Mouse (Mus musculus): Measurements from ENCODE around the gene Nhlrc1. TPM values are rescaled to one million over a fixed set of nuclear protein-coding genes. Genes with fewer than 3 reads are reported as not detected.
A peak's percentile ranks its signal among the peaks of the same experiment; 100 is the strongest.

Gene Nhlrc1
- polyA plus RNA-seq, 1 experiment from 2014 or later = 4.9 TPM

DNA sequence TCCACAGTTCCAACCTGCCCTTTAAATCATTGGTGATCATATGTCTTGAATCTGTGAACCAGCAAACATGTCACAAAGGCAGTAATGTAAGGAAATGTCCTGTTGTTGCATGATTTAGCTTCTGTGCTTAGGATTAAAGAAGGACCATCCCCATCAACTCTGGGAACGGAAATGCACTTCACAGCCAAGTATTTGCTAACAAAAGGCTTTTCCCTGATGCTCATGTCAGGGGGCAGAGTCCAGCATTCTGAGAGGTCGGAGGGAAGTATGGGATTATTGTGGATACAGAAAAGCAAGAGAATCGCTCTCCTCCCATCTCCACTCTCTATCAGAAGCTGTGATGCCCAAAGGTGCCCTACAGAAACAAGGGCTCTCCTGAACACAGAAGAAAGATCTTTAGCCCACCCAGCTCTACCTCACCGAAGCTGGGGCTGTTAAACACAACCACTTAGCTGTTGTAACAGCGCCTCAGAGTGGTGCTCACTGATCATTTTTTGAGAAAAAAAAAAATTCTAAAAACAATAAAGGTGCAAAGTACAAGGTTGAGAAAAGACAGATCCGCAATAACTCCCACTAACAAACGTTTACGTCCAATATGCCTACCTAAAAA is 27.5 kb upstream of the Nhlrc1 start:
- Histone ChIP-seq H3K9me3 (no peaks in the 10 kb centered on the region), H3K27ac (no peak overlapping the region), H3K9ac (no peak overlapping the region), H3K36me3 (no peaks in the 10 kb centered on the region), H3K27me3 (no peaks in the 10 kb centered on the region), H3K4me3 (no peak overlapping the region), H3K4me2 (replicated peaks) (peak overlapping the region; percentile 99; the same call in 1 of the 2 replicates), H3K4me1 (peaks cover 4% of the 10 kb centered on the region; the same call in 1 of the 2 replicates)
- WGBS = 59% methylated on average over 8 of the region's 8 CpGs
- ATAC-seq (ENCODE audit: insufficient number of reproducible peaks, insufficient read depth, low FRiP score, low TSS enrichment) = no peak

DNA sequence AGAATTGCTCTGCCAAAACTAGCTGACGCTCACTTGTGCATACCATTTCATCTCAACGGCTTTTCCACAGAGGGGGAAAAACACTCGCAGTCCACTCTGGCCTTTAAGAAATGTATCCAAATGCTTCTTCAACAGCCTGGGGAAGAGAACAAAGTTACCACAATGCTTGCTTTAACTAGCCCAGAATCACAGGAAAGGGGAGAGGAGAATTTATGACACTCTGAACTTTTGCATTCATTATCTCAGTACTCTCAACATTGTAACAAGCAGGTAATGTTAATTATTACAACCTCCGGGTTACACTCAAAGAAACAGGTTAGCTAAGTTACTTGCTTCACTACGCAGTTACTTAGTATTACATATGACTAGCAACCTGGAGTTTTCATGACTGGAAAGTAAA is 25.4 kb upstream of the Nhlrc1 start:
- ATAC-seq (ENCODE audit: insufficient number of reproducible peaks, insufficient read depth, low FRiP score, low TSS enrichment) = no peak
- no peaks in the 10 kb centered on the region for H3K9me3 ChIP-seq
- H3K9ac ChIP-seq = no peak overlapping the region
- no peaks in the 10 kb centered on the region for H3K27me3 ChIP-seq
- H3K36me3 ChIP-seq = no peaks in the 10 kb centered on the region
- H3K4me2 ChIP-seq (replicated peaks) = no peak overlapping the region
- H3K27ac ChIP-seq = no peak overlapping the region
- no peak overlapping the region for H3K4me3 ChIP-seq
- peaks cover 4% of the 10 kb centered on the region; the same call in 1 of the 2 replicates for H3K4me1 ChIP-seq
- WGBS = 90% methylated on average over 5 of the region's 5 CpGs

DNA sequence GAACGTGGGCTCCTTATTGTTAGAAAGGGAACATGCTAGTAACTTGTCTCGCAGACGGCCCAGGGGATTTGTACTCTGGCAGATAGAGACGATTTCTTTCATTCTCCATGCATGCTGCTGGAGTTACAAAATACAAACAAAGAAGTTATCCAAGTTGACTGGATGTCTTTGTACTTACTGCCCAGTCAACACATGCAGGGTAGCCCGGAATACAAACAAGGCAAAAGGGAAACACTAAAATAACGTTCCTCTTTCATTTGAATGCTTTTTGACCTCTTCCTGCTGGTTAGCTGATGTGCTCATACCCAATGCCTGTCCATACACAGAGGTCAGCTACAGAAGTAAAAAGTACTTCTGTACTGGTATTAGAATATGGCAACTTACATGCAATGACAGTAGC is 23.3 kb upstream of the Nhlrc1 start:
- no peaks in the 10 kb centered on the region for H3K9me3 ChIP-seq
- H3K4me3 ChIP-seq = no peak overlapping the region
- no peaks in the 10 kb centered on the region for H3K36me3 ChIP-seq
- H3K4me2 ChIP-seq (replicated peaks) = no peak overlapping the region
- no peak for ATAC-seq (ENCODE audit: insufficient number of reproducible peaks, insufficient read depth, low FRiP score, low TSS enrichment)
- no peak overlapping the region for H3K27ac ChIP-seq
- 80% methylated on average over 6 of the region's 6 CpGs for WGBS
- H3K27me3 ChIP-seq = no peaks in the 10 kb centered on the region
- no peak overlapping the region for H3K9ac ChIP-seq
- 0 out of 2 replicates have a peak, but pooled peaks cover under 1% of the 10 kb centered on the region for H3K4me1 ChIP-seq

DNA sequence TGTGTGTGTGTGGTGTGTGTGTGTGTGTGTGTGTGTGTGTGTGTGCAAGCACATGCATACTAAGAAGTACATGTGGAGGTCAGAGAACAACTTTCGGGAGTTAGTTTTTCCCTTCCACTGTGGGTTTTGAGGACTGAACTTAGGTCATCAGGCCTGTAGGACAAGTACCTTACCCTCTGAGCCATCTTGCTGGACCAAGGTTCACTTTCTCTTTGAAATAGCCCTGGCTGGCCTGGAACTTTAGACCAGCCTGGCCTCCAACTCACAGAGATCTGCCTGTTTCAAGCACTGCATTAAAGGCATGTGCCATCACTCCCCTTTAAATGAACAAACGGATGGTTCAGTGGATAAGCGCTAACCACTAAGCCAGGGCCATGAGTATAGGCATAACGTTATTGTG is 19.0 kb upstream of the Nhlrc1 start:
- 88% methylated on average over 4 of the region's 4 CpGs for WGBS
- Histone ChIP-seq H3K4me2 (replicated peaks) (no peak overlapping the region), H3K4me3 (no peak overlapping the region), H3K4me1 (0 out of 2 replicates have a peak, but pooled peaks cover 4% of the 10 kb centered on the region), H3K9me3 (no peaks in the 10 kb centered on the region), H3K36me3 (no peaks in the 10 kb centered on the region), H3K9ac (no peak overlapping the region), H3K27ac (no peak overlapping the region), H3K27me3 (no peaks in the 10 kb centered on the region)
- ATAC-seq (ENCODE audit: insufficient number of reproducible peaks, insufficient read depth, low FRiP score, low TSS enrichment) = no peak

DNA sequence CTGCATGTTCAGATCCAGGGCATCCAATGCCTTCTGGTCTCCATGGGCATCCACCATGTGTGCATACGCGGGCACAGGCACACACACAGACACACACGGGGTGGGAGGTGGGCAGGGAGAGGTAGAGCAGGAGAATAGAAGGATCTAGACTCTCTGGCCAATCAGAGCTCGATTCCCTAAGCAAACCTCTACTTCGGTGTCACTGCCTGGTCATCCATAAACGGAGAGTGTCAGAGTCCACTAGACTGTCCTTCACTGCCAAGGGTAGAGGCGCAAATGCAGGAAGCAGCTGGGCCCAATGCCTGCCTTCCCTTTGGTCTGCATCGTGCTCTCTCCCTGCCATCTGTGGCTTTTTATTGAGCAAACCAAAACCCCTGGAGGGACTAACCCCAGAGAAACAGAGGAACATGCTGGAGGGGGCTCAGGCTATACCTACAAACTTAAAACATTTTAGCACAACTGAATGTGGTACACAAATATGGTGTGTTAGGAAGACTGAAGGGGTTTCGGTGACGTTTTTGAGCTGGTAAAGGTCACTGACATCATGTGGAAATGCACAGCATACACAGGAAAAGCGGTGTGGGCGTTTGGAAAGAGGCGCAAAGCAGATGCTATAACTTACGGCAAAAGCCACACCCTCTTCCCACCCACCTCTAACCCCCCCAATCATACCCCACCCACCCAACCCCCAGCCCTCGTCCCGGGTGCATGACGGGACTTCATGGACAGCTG is 15.9 kb upstream of the Nhlrc1 start:
- Histone ChIP-seq H3K9ac (no peak overlapping the region), H3K4me3 (no peak overlapping the region), H3K27ac (no peak overlapping the region), H3K4me1 (0 out of 2 replicates have a peak, but pooled peaks cover 4% of the 10 kb centered on the region), H3K9me3 (no peaks in the 10 kb centered on the region), H3K36me3 (no peaks in the 10 kb centered on the region), H3K27me3 (no peaks in the 10 kb centered on the region), H3K4me2 (replicated peaks) (no peak overlapping the region)
- no peak for ATAC-seq (ENCODE audit: insufficient number of reproducible peaks, insufficient read depth, low FRiP score, low TSS enrichment)
- WGBS = 89% methylated on average over 17 of the region's 17 CpGs

DNA sequence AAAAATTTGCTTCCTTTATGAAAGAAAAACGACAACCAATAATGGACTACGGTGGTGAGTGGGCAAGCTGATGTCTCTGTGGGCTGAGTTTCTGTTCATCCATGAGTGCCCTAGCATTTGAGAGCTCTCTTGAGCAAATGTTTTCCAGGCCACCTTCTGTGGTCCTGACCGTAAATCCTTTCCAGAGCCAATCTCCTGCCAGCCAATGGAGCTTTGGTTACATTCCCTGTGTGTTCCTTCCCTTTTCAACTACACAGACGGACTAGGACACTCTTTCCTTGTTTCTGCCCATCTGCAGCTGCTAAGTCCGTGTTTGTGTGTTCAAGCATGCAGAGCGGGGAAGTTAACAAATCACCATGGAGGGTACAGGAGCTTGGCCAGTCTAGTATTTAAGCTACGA is 6.1 kb upstream of the Nhlrc1 start:
- Histone ChIP-seq H3K27ac (no peak overlapping the region), H3K4me2 (replicated peaks) (no peak overlapping the region), H3K4me3 (no peak overlapping the region), H3K9ac (no peak overlapping the region), H3K9me3 (no peaks in the 10 kb centered on the region), H3K36me3 (no peaks in the 10 kb centered on the region), H3K27me3 (no peaks in the 10 kb centered on the region), H3K4me1 (no peaks in the 10 kb centered on the region)
- ATAC-seq (ENCODE audit: insufficient number of reproducible peaks, insufficient read depth, low FRiP score, low TSS enrichment) = no peak
- 75% methylated on average over 7 of the region's 7 CpGs for WGBS

DNA sequence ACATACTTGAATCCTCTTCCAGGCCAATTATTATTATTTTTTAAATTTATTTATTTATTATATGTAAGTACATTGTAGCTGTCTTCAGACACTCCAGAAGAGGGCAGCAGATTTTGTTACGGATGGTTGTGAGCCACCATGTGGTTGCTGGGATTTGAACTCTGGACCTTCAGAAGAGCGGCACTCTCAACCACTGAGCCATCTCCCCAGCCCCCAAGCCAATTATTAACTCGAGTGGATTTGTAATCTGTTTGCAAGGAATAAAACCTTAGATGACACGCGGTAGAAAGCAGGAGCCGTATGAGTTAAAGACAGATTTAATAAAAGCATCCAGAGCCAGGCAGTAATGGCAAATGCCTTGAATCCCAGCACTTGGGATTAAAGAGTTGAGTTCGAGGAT is 5.1 kb upstream of the Nhlrc1 start:
- WGBS = 87% methylated on average over 7 of the region's 7 CpGs
- ATAC-seq (ENCODE audit: insufficient number of reproducible peaks, insufficient read depth, low FRiP score, low TSS enrichment) = no peak
- no peak overlapping the region for H3K27ac ChIP-seq
- no peak overlapping the region for H3K4me2 ChIP-seq (replicated peaks)
- no peak overlapping the region for H3K9ac ChIP-seq
- no peaks in the 10 kb centered on the region for H3K4me1 ChIP-seq
- no peaks in the 10 kb centered on the region for H3K36me3 ChIP-seq
- no peaks in the 10 kb centered on the region for H3K9me3 ChIP-seq
- H3K4me3 ChIP-seq = no peak overlapping the region
- 0 out of 2 replicates have a peak, but pooled peaks cover 3% of the 10 kb centered on the region for H3K27me3 ChIP-seq

DNA sequence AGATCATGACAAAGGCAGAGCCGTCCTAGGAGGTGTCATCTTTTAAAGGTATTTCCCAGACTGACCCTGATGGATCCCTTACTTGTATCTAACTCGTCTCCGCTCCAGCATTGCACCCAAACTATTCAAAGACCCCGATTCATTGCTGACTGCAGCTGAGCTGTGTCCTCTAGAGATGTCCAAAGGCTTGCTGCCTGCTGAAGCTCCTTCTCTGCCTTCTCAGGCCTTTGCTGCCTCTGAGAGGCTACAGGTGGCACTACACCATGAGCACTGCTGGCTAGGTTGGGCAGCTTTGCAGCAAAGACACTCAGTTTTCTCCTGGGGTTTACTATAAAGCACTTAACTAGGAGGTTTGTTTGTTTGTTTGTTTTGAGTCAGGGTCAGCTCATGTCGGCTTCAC is 2.6 kb upstream of the Nhlrc1 start:
- Histone ChIP-seq H3K9me3 (0 out of 2 replicates have a peak, but pooled peaks cover 3% of the 10 kb centered on the region), H3K4me1 (0 out of 2 replicates have a peak, but pooled peaks cover 4% of the 10 kb centered on the region), H3K36me3 (no peaks in the 10 kb centered on the region), H3K4me2 (replicated peaks) (no peak overlapping the region), H3K27me3 (0 out of 2 replicates have a peak, but pooled peaks cover 11% of the 10 kb centered on the region), H3K4me3 (no peak overlapping the region), H3K27ac (no peak overlapping the region), H3K9ac (no peak overlapping the region)
- WGBS = 55% methylated on average over 5 of the region's 5 CpGs
- ATAC-seq (ENCODE audit: insufficient number of reproducible peaks, insufficient read depth, low FRiP score, low TSS enrichment) = no peak

DNA sequence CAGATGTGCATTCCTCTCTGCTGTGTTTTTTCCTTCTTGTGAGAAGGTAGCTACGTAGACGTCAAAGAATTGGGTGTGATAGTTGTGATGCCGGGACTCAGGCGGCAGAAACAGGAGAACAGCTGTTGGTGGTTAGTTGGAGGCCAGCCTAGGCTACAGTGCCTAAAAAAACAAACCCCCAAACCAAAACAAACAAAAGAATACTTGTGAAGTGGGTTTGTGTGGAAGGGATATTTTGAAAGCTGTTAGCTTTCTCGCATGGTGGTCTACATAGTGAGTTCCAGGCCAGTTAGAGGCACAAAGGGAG is 498 bp upstream of the Nhlrc1 start:
- Histone ChIP-seq H3K4me1 (0 out of 2 replicates have a peak, but pooled peaks cover 4% of the 10 kb centered on the region), H3K27ac (no peak overlapping the region), H3K9me3 (peaks cover 17% of the 10 kb centered on the region), H3K36me3 (no peaks in the 10 kb centered on the region), H3K9ac (peak overlapping the region; percentile 52), H3K4me2 (replicated peaks) (peak overlapping the region; percentile 94), H3K4me3 (peak overlapping the region; percentile 49; the same call in 1 of the 2 replicates), H3K27me3 (0 out of 2 replicates have a peak, but pooled peaks cover 11% of the 10 kb centered on the region)
- WGBS = 43% methylated on average over 5 of the region's 5 CpGs
- ATAC-seq (ENCODE audit: insufficient number of reproducible peaks, insufficient read depth, low FRiP score, low TSS enrichment) = no peak

DNA sequence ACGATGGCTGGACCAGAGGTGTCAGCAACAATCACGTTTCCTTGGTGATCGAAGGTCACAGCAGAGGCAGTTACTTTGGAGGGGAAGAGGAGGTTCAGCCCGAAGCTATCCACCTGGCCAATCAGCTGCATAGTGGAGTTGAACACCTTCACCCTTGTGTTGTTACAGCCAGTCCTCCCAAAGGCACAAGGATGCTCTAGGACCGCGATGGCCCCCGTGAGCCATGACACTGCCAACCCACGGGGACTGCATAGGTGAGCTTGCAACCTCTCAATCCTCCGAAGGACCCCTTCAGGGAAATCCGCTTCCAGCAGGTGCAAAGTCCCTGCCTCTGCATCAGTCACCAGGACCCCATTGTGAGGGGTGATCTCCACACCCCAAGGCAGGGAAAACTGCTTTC is 910 bp downstream of the Nhlrc1 start:
- 65% methylated on average over 10 of the region's 10 CpGs for WGBS
- Histone ChIP-seq H3K4me2 (replicated peaks) (peak overlapping the region; percentile 94), H3K27ac (no peak overlapping the region), H3K4me1 (0 out of 2 replicates have a peak, but pooled peaks cover 4% of the 10 kb centered on the region), H3K9me3 (peaks cover 29% of the 10 kb centered on the region), H3K4me3 (peak overlapping the region; percentile 49), H3K9ac (no peak overlapping the region), H3K36me3 (no peaks in the 10 kb centered on the region), H3K27me3 (0 out of 2 replicates have a peak, but pooled peaks cover 11% of the 10 kb centered on the region)
- no peak for ATAC-seq (ENCODE audit: insufficient number of reproducible peaks, insufficient read depth, low FRiP score, low TSS enrichment)

DNA sequence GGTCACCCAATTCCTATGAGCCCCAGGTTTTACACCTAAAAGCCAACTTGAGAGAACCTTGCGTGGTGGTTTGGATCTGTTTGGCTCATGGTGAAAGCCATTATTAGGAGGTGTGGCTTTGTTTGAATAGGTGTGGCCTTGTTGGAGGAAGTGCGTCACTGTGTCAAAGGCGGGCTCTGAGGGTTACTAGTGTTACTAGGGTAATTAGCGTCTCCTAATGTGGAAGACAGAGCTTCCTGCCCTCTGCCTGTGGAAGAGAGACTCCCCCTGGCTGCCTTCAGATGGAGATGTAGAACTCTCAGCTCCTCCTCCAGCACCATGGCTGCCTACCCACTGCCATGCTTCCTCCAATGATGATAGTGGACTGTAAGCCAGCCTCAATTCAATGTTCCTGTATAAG is 13.1 kb downstream of the Nhlrc1 start:
- H3K4me1 ChIP-seq = no peaks in the 10 kb centered on the region
- WGBS = 88% methylated on average over 4 of the region's 4 CpGs
- no peaks in the 10 kb centered on the region for H3K36me3 ChIP-seq
- H3K27me3 ChIP-seq = no peaks in the 10 kb centered on the region
- H3K4me2 ChIP-seq (replicated peaks) = no peak overlapping the region
- H3K9me3 ChIP-seq = no peaks in the 10 kb centered on the region
- H3K27ac ChIP-seq = no peak overlapping the region
- no peak overlapping the region for H3K9ac ChIP-seq
- ATAC-seq (ENCODE audit: insufficient number of reproducible peaks, insufficient read depth, low FRiP score, low TSS enrichment) = no peak
- no peak overlapping the region for H3K4me3 ChIP-seq

DNA sequence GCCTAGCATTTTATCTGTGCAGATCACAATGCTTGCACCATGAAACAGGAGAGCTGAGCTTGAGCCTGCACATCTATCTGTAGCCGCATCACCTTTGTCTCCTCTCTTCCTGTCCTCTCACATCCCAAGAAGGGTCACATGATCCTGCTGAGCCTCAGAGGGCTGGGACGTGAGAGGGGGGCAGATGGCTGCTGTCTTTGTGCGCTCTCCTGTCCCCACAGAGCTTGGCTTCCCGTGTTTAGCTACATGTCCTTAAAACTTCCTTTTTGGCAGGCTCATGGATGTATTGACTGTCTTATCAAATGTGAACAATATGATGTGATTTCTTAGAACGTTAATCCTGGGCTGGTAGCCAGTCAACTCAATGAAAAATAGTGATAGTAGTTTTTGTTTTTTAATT is 15.2 kb downstream of the Nhlrc1 start:
- Histone ChIP-seq H3K27me3 (no peaks in the 10 kb centered on the region), H3K9ac (no peak overlapping the region), H3K36me3 (no peaks in the 10 kb centered on the region), H3K4me2 (replicated peaks) (no peak overlapping the region), H3K4me3 (no peak overlapping the region), H3K4me1 (no peaks in the 10 kb centered on the region), H3K27ac (no peak overlapping the region), H3K9me3 (no peaks in the 10 kb centered on the region)
- WGBS = 67% methylated on average over 5 of the region's 5 CpGs
- no peak for ATAC-seq (ENCODE audit: insufficient number of reproducible peaks, insufficient read depth, low FRiP score, low TSS enrichment)
